Mouse (Mus musculus) macrophage (primary cell): ENCODE measurements around the gene Vps37b. TPM values are rescaled to one million over a fixed set of nuclear protein-coding genes. Genes with fewer than 3 reads are reported as not detected.
"Not testable (repeated sequence)": the region's sequence is repeated elsewhere in the genome, so short reads cannot be mapped to it uniquely, and the experiment has no call there.

ENCODE experiments used
- H3K27ac ChIP-seq: fragments of 350-480 bp; formaldehyde crosslinking; 2 replicates; pipeline ENCODE4 v1.9.0; 2021
- H3K36me3 ChIP-seq: fragments of 350-480 bp; formaldehyde crosslinking; 2 replicates; pipeline ENCODE4 v1.9.0; 2021; ENCODE audit errors: inconsistent target
- H3K4me3 ChIP-seq: fragments of 350-480 bp; formaldehyde crosslinking; 2 replicates; pipeline ENCODE4 v1.9.0; 2021; ENCODE audit errors: inconsistent target
- H3K79me2 ChIP-seq: fragments of 350-480 bp; formaldehyde crosslinking; 2 replicates; pipeline ENCODE4 v1.9.0; 2021; ENCODE audit errors: inconsistent target
- WGBS: methylation state at CpG from one replicate; pipeline ENCODE4 v1.1.7; 2026; ENCODE audit warnings: inconsistent platforms; ENCODE audit not compliant: missing documents; 5-methylcytosine and 5-hydroxymethylcytosine counted together
- polyA plus RNA-seq: library from polyadenylated mRNA; stranded (reverse); fragments of 250-400 nt; gene quantifications from 3 replicates; pipeline ENCODE4 v1.2.4, GENCODE M21; 2018; ENCODE audit warnings: inconsistent platforms

The Vps37b gene
- polyA plus RNA-seq, 1 experiment from 2014 or later = 13.1 TPM

DNA sequence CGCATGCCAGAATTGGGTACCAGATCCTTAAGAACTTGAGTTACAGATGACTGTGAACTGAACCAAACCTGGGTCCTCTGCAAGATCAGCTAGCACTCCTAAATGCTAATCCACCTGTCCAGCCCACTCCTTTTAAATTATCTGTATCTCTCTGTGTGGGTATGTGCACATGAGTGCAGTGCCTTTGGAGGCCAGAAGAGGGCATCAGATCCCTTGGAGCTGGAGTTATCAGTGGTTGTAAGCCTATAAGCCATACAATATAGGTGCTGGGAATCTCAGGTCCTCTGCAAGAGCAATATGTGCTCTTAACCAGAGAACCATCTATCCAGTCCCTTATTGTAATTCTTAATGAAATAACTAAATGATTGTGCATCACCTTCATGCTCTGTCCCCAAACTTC, 24.1 kb upstream of the Vps37b start:
- 100% methylated on average over 1 of the region's 1 CpGs for WGBS
- Histone ChIP-seq H3K4me3 (no peak overlapping the region), H3K79me2 (no peaks in the 10 kb centered on the region), H3K36me3 (no peaks in the 10 kb centered on the region), H3K27ac (no peak overlapping the region)

DNA sequence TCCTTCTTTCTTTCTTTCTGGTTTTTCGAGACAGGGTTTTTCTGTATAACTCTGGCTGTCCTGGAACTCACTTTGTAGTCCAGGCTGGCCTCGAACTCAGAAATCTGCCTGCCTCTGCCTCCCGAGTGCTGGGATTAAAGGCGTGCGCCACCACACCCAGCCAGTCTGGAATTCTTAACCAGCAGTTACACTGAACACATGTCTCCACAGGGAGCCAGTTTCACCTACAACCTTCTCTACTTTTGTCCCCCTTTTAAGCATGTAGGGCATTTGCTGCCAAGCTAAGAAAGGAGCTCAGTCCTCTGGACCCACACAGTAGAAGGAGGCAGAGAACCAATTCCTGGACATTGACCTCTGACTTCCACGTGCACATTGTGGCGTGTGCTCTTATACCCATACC, 20.6 kb upstream of the Vps37b start:
- not testable (repeated sequence) for H3K79me2 ChIP-seq, H3K4me3 ChIP-seq, H3K36me3 ChIP-seq
- WGBS = 100% methylated on average over 3 of the region's 7 CpGs
- H3K27ac ChIP-seq = peak overlapping the region; percentile 91; the same call in 1 of the 2 replicates

DNA sequence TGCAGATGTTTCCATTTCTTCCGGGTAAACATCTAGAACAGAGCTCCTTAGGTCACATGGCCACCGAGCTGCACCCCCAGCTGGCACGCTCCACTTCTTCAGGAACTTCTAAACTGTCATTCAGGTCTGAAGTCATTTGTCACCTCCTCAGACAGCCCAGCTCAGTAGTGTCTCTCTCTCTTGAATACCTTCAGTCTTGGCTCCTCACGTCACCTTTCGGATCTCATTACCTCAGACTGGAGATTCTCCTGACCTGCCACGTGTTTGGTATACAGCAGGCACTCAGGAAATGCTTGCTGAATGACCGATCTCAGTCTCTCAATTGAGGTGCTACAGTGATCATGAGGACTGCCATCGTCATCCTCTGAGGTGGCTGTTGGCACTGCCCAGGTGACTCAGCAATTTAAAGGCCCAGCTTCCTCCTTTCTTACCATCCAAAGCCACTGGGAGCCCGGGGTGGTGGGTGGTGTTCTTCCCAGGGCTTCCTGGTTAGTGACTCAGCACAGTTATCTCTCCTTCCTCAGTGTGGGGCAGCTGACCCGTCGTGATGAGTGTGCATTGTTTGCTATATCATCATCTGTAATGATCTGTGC, 19.9 kb upstream of the Vps37b start:
- H3K36me3 ChIP-seq = no peaks in the 10 kb centered on the region
- no peaks in the 10 kb centered on the region for H3K79me2 ChIP-seq
- 6% methylated on average over 11 of the region's 11 CpGs for WGBS
- H3K27ac ChIP-seq = peak overlapping the region; percentile 91
- no peak overlapping the region for H3K4me3 ChIP-seq

DNA sequence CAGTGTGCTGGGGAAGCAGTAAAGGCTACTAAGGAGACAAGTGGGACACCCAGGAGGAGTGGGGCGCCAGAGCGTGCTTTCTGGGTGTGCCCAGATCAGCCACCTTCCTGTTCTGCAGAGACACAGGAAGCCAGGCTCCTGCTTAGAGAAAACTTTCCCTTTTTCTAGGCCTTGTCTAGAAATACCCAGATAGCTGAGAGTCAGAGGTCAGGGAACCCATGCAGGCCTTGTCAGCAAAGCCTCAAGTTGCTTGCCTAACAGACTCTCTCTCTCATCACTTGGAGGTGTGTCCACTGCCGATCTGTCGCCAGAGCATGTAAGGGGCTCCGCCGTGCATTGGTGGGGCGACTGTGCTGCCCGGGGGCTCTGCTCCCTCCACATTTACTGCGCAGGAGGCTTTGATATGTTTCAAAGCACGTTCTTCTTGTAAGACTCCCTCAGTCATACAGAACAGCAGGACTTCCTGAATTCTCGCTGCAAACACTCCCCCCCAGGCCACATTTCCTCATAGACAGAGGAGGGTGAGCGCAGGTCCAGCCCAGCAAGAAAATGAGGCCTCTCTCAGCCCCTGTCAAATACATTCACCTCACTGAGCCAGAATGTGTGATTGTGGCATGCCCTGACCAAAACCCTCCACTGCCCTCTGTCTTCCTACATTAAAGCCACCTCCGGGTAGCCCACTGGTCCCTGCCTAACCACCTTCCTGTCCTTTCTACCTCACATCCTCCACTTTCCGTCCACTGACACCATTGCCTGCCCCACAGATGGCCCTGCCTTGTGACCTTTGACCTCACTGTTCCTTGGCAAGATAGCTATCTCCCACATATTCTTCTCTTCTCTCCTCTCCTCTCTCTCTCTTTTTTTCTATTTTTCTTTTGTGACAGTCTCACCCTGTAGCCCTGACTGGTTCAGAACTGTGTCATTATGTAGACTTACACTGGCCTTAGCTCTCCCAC, 18.3 kb upstream of the Vps37b start:
- Histone ChIP-seq H3K36me3 (no peaks in the 10 kb centered on the region), H3K4me3 (no peak overlapping the region), H3K79me2 (no peaks in the 10 kb centered on the region), H3K27ac (peak overlapping the region; percentile 91)
- WGBS = 7% methylated on average over 14 of the region's 14 CpGs

DNA sequence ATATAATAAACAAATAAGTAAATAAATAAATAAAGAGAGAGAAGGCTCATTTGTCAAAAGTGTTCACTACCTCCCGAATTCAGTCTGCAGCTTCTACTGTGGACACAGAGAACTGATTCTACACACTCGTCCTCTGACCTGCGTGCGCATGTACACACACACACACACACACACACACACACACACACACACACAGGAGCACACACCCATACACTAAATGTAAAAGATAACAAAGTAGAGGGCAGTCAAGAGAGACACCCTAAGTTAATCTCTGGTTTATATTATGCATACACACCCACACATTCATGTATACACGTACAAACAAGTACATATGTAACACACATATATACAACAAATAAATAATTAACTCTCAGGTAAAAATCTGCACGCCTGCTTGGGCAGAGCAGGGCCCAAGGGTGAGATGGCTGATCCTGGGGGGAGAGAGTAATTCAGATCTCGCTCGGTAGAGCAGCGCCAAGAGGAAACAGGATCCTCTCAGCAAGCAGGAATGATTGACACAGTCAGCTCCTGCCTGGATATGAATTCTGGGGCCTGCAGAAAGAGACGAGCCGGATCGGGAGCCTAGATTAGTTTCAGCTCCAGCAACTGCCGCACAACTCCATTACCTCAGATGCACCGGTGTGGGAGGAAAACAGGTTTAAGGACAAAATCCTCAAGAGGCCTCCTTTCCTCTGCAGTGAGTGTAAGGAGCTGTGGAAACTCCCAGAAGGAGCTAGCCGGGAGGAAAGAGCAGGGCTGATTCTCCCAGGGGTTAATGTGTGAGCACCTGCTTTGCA, 17.4 kb upstream of the Vps37b start:
- no peak overlapping the region for H3K4me3 ChIP-seq
- H3K27ac ChIP-seq = peak overlapping the region; percentile 91
- 78% methylated on average over 15 of the region's 15 CpGs for WGBS

DNA sequence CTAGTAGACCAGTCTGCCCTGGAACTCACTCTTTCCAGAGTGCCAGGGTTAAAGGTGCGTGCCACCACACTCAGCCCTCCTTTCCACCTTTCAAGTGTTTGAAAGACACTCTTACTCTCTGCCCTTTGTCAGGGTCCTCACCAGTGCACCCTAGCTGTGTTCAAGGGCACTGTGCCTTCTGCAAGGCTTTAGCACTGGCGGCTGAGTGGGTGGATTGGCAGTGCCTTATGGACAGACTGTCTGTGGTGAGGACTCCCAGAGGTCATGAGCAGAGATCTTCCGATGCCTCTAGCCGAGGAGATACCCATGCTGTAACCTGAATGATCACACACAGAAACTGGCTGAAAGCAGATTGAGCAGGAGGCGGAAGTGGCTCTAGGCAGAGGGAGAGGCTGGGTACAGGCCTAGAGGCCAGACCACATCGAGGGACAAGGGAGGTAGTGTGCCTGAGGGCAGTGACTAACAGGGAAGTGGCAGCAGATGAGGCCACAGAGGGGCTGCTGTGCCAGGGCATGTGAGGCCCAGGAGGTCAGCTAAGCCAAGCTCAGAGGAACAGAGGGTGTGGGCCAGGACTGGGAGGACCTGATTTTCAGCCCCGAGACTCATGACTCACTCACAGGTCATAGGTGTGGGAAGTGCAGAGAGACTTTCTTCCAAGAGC, 14.8 kb upstream of the Vps37b start:
- H3K4me3 ChIP-seq = no peak overlapping the region
- peak overlapping the region; percentile 91 for H3K27ac ChIP-seq
- WGBS = 33% methylated on average over 7 of the region's 7 CpGs
- no peaks in the 10 kb centered on the region for H3K36me3 ChIP-seq
- no peaks in the 10 kb centered on the region for H3K79me2 ChIP-seq

More for the DNA sequence above, 17.4 kb upstream of the Vps37b start:
- Histone ChIP-seq H3K79me2 (no peaks in the 10 kb centered on the region), H3K36me3 (no peaks in the 10 kb centered on the region)

DNA sequence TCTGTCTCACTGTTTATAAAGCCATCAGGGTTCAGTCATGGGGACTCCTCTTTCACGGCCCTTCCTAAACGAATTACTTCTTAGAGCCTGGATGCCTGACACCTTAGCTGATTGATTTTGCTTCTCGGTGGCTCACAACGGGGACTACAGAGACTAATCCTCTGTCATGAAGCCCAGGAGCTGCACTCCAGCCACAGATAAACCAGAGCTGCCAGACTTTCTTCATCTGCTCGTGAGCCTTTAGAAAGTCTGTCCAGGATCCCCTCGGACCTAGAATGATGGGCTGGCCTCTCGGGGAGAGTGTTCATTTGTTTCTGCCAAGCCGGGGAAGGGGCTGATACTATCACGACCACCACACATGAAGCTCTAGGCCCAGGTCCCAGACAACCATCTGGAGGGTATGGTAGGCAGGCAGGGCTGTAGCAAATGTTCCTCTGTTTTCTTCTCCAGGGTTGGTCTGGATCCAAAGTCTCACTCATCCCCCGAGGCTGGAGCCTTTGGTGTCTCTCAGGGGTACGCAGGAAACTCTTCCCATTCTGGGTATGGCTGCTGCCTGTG, 13.5 kb upstream of the Vps37b start:
- 93% methylated on average over 11 of the region's 11 CpGs for WGBS
- H3K36me3 ChIP-seq = no peaks in the 10 kb centered on the region
- no peak overlapping the region for H3K27ac ChIP-seq
- no peaks in the 10 kb centered on the region for H3K79me2 ChIP-seq
- H3K4me3 ChIP-seq = no peak overlapping the region

DNA sequence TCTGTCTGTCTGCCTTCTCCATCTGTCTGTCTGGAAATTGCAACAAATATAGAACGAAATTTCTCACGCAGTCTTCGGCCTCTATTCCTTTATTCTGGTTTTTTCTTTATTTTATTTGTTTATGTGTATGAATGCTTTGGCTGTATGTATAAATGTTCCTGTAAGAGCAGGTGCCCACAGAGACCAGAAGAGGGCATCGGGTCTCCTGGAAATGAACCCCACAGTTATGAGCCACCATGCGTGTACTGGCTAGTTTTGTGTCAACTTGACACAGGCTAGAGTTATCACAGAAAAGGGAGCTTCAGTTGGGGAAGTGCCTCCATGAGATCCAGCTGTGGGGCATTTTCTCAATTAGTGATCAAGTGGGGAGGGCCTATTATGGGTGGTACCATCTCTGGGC, 11.9 kb upstream of the Vps37b start:
- no peaks in the 10 kb centered on the region for H3K79me2 ChIP-seq
- no peak overlapping the region for H3K4me3 ChIP-seq
- WGBS = 96% methylated on average over 5 of the region's 5 CpGs
- no peak overlapping the region for H3K27ac ChIP-seq
- H3K36me3 ChIP-seq = no peaks in the 10 kb centered on the region

DNA sequence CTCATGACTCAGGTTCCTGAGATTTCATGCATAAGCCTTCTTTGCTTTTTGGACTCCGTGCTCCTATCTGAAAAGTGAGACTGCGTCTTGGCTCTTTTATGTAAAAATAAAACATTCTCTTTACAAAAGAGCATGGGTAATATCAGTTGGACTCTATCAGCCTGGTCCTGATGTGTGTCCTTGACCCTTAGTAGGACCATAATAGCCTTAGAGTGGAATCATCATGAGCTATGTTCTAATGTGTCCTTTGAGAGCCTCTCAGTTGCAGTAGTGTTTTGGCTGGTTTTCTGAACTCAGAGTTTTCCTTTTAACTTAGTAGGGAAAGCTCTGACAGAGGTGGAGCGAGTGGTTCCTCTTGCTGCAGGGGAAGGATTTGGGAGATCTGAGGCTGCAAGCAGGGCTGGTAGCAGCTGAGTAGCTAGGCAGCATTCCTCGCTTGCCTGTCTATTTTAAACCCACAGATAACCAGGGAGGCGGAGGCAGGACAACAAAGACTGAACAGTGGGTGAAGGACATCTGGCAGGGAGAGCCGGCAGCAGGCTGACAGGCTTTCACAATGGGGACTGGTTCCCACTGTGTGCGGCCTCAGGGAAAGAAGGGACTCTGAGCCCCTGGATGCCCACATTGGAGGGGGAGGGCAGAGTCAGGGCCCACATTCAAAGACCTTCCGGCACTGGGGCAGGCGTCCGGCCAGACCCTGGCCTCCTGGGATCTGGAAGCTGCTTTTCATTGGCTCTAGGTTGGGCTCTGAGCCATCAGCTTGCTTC, 11.3 kb upstream of the Vps37b start:
- 93% methylated on average over 10 of the region's 10 CpGs for whole genome bisulfite sequencing
- no peak overlapping the region for H3K4me3 ChIP-seq
- no peaks in the 10 kb centered on the region for H3K36me3 ChIP-seq
- H3K79me2 ChIP-seq = no peaks in the 10 kb centered on the region
- no peak overlapping the region for H3K27ac ChIP-seq

DNA sequence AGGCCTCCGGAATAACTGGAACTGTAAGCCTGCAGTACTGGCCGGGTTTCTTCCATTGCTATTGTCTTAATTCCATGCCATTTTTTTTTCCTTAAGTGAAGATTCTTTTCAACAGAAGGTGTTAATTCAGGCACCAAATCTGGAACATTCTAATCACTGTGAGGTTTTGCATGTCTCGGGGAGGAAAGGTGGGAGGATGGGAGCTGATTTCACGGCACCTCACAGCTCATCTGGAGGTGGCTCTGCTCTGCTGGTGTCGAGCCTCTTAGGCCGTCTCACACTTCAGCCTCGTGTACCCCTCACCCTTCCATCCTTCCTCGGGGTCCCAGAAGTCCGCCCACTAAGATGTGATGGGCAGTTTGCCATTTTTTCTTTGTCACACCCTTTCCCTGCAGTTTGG, 9.0 kb upstream of the Vps37b start:
- WGBS = 86% methylated on average over 9 of the region's 9 CpGs
- Histone ChIP-seq H3K4me3 (no peak overlapping the region), H3K27ac (no peak overlapping the region), H3K79me2 (no peaks in the 10 kb centered on the region), H3K36me3 (no peaks in the 10 kb centered on the region)

DNA sequence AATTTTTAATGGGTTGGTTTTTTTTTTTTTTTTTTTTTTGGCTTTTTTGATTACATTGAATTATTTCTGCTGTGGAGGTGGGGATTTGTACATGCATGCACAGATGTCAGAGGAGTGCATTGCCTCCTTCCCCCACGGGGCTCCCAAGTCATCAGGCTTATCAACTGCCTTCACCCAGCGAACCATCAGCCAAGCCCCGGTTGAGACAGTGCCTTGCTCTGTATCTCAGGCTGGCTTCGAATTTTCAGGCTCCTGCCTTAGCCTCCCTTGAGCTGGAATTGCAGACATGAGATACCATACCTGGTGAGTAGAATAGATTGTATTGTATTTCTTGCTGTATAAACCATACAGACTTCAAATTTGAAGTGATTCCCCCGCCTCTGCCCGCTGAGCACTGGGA, 7.5 kb upstream of the Vps37b start:
- Histone ChIP-seq H3K36me3 (no peaks in the 10 kb centered on the region), H3K4me3 (no peak overlapping the region), H3K27ac (no peak overlapping the region), H3K79me2 (no peaks in the 10 kb centered on the region)
- WGBS = 88% methylated on average over 6 of the region's 6 CpGs

DNA sequence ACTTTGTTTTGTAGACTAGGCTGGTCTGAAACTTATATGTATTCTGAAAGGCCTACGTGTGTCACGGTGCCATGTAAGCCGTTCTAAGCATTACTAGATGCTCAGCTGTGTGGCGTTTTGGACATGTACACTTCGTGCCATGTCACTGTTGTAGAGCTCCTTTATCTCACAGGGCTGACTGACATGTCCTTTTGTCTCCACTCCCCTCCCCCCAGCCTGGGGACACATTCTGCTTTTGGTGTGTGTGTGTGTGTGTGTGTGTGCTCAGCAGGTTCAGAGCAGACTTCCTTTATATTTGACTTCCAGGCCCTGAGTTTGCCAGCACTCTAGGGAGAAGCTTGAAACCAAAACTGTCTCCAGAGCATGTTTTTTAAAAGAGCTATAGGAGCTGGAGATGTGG, 4.8 kb upstream of the Vps37b start:
- no peak overlapping the region for H3K27ac ChIP-seq
- H3K4me3 ChIP-seq = no peak overlapping the region
- 71% methylated on average over 5 of the region's 5 CpGs for WGBS
- peaks cover under 1% of the 10 kb centered on the region; the same call in 1 of the 2 replicates for H3K79me2 ChIP-seq
- H3K36me3 ChIP-seq = no peaks in the 10 kb centered on the region

DNA sequence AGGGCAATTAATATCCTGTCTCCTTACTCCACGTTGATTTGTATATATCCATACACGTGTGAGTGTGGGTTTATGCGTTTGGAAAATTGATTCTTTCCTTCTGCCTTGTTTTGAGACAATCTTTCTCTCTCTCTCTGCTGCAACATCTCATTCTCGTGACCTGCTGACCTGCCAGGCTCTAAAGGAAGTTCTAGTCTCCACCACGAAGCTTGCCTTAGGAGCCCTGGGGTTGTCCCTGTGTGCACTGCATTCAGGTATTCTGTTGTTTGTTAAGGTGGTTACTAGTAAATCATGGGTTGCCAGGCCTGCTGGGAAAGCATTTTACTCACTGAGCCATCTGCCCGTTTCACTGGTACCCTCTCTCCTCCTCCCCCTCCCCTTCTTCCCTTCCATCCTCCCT, 4.3 kb upstream of the Vps37b start:
- no peak overlapping the region for H3K4me3 ChIP-seq
- no peak overlapping the region for H3K27ac ChIP-seq
- 62% methylated on average over 5 of the region's 6 CpGs for WGBS

More for the DNA sequence above, 4.3 kb upstream of the Vps37b start:
- Histone ChIP-seq H3K79me2 (peaks cover 6% of the 10 kb centered on the region), H3K36me3 (no peaks in the 10 kb centered on the region)
